Mouse (Mus musculus) 416B (cell line): ENCODE measurements at regions not wholly inside any gene's neighbourhood (a gene's known extent, or its start where the extent isn't known, plus 50 kb on each side); places are given as distances from the start of the nearest gene placed in this dataset.

Experiments
- DNase-seq: peaks from one replicate; pipeline ENCODE4 v3.0.0; 2011; ENCODE audit warnings: low read depth

DNA sequence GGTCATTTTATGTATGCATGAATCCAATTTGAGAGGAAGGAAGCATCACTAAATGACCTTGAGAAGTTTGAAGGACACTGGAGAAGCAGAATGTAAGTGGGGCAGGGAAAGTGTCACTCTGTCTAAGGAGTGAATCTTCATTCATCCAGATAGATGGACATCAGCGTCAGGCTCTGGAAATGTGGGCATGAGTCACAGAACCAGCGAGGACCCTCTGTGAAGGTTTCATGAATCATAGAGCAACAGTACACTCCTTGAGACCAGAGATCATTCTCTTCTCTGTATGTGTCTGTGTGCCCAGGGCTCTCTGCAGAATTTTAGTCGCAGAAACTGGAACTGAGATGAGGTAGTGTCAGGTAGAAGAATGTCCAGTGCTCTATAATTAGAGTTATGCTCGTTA, 62.4 kb upstream of the Lypd6 start:
- no peak for DNase-seq

GRCm38 (mm10) chr2:50004674-50005527, 61.3 kb upstream of the Lypd6 start:
- no peak for DNase-seq

DNA sequence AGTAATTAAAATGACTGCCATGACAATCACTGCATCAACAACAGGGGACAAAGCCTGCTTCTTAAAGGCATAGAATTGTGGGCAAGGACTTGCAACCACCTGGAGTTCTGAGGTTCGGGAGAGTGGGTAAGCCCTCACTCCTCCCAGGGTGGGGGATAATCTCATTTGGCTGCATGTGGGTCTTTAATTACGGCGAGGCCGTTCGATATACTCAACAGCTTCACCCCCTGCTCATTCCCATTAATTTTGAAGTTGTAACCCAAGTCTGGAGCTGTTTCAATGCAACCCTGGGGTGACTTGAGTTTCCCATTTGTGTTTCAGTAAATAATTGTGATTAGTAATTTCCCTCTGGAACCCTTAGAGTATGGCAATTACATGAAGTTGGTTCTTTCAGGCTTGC, 57.9 kb upstream of the Lypd6 start:
- no peak for DNase-seq

- no peak for DNase-seq
These were observed 55.8 kb upstream of the Lypd6 start for GRCm38 (mm10) chr2:50010409-50010808.

GRCm38 (mm10) chr2:50012303-50012702, 53.9 kb upstream of the Lypd6 start:
- peak; percentile 12 for DNase-seq

DNA sequence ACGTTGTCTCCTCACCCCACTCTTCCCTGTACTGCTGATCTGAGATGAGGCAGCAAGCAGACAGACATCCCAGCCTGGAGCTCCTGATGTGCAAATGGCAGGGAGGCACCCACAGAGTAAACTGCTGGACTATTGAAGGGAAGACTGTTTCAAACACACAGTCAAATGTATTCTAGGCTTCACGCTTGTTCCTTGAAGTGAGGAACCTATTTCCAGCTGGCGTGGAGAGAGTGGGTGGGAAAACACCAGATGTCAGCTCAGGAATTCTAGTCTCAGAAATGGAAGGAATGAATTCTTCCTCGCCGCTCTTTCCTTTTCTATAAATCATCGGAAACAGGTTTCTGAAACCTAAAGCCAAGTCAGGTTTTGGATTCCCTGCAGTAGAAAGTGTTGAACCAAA, 53.0 kb upstream of the Lypd6 start:
- DNase-seq, result no peak

GRCm38 (mm10) chr2:50013882-50014281, 52.3 kb upstream of the Lypd6 start:
- DNase-seq, result peak; percentile 46

DNA sequence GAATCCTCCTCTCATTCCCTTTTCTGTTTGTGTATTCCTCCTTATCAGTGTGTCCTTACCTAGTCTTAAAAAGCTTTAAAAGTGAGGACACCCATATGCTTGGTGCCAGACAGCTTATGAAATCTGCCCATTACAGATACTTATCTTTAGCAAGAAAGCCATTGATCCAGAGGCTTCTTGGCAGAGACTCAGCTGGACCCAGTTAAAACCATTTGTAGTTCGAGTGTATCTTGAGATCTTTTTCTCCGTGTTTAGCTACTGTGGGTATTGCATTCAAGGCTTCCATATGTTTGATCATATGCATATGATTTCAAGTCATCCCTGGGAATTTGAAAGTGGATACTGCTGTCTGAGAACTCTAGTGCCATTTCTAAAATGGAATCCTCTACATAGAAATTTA, 51.5 kb upstream of the Lypd6 start:
- DNase-seq, result no peak
